8 mouse cellular contexts compared by ENCODE assay signal in genomic region chr3:117359686-117360521, GRCm38 (mm10). TPM values are rescaled to one million over a fixed set of nuclear protein-coding genes. Genes with fewer than 3 reads are reported as not detected.
A peak's percentile ranks its signal among the peaks of the same experiment; 100 is the strongest.
DNase-seq lines count a peak whose midpoint lies in the region; ATAC-seq lines count a peak whose summit lies in the region.

No protein-coding gene starts in this region.

- peaks cover 5% of the 10 kb centered on the region for H3K4me1 ChIP-seq in forebrain, embryonic 13.5 days
- H3K4me1 ChIP-seq in hindbrain, embryonic 12.5 days = peaks cover 3% of the 10 kb centered on the region; the same call in 1 of the 2 replicates

- peak; percentile 20 for DNase-seq in WW6 (ENCODE audit: low read depth, low spot score)
- peak; percentile 59 to 77 for DNase-seq in layer of hippocampus, postnatal 25 days (ENCODE audit: extremely low spot score in 1 of 2, low spot score in 1 of 2)
- peak; percentile 10 to 29 for DNase-seq in lung, postnatal 4 days
- peak; percentile 74 for DNase-seq in right cerebral cortex, postnatal 25 days

- H3K9ac ChIP-seq in forebrain, embryonic 13.5 days = peak overlapping the region; percentile 71
- peak overlapping the region; percentile 61 for H3K9ac ChIP-seq in hindbrain, embryonic 12.5 days

- WGBS in forebrain, embryonic 13.5 days = 2% methylated on average over 46 of the region's 46 CpGs
- 3% methylated on average over 46 of the region's 46 CpGs for WGBS in hindbrain, embryonic 12.5 days

- peak; percentile 85 for ATAC-seq in cerebellum, adult (ENCODE audit: insufficient number of reproducible peaks, low FRiP score, low TSS enrichment)
- peak; percentile 91 for ATAC-seq in forebrain, embryonic 13.5 days
- ATAC-seq in hindbrain, embryonic 12.5 days (ENCODE audit: low FRiP score) = peak; percentile 90
- ATAC-seq in CD4-positive, CD25-positive, alpha-beta regulatory T cell, adult 4 months = no peak

- H3K4me3 ChIP-seq in forebrain, embryonic 13.5 days = peak overlapping the region; percentile 55
- peak overlapping the region; percentile 53 for H3K4me3 ChIP-seq in hindbrain, embryonic 12.5 days

- no peaks in the 10 kb centered on the region for H3K9me3 ChIP-seq in forebrain, embryonic 13.5 days (replicated peaks)
- no peaks in the 10 kb centered on the region for H3K9me3 ChIP-seq in hindbrain, embryonic 12.5 days (replicated peaks)

- no peak overlapping the region; the same call in 1 of the 2 replicates for H3K27ac ChIP-seq in forebrain, embryonic 13.5 days
- H3K27ac ChIP-seq in hindbrain, embryonic 12.5 days = peak overlapping the region; percentile 5; the same call in 1 of the 2 replicates

- peak overlapping the region; percentile 85 for H3K4me2 ChIP-seq in forebrain, embryonic 13.5 days
- peak overlapping the region; percentile 89 for H3K4me2 ChIP-seq in hindbrain, embryonic 12.5 days (replicated peaks)

- 0 out of 2 replicates have a peak, but pooled peaks cover 6% of the 10 kb centered on the region for H3K27me3 ChIP-seq in forebrain, embryonic 13.5 days
- peaks cover 7% of the 10 kb centered on the region; the same call in 1 of the 2 replicates for H3K27me3 ChIP-seq in hindbrain, embryonic 12.5 days

- H3K36me3 ChIP-seq in forebrain, embryonic 13.5 days (ENCODE audit: poor library complexity, severe bottlenecking) = no peaks in the 10 kb centered on the region
- H3K36me3 ChIP-seq in hindbrain, embryonic 12.5 days = no peaks in the 10 kb centered on the region

RNA-seq across cellular contexts. Expression of gene Plppr4, which starts 0.8 kb away (rescaled TPM):
- 4.1 and 6.1 TPM in 2 replicates for polyA plus RNA-seq in forebrain, embryonic 13.5 days (2015; fragmentation: Nextera tagmentation; extraction: Ambion mirVana)
- polyA plus RNA-seq in hindbrain, embryonic 12.5 days (2016; fragmentation: Nextera tagmentation; extraction: Ambion mirVana) = 2.0 and 2.8 TPM in 2 replicates
- total RNA-seq in layer of hippocampus, postnatal 25 days (2021) = 100 to 1,000 TPM; 322 to 348 TPM
- not detected for polyA plus RNA-seq in CD4-positive, CD25-positive, alpha-beta regulatory T cell, adult 4 months (2017; shearing (Covaris generic))

Comparison
In these comparisons a context has a peak if more than half of its experiments do, and no peak if none do; other contexts are left out.
1. DNase-seq: peak in every context shown above with its lines; median percentile 74 in right cerebral cortex, postnatal 25 days; 68 in layer of hippocampus, postnatal 25 days; 20 in WW6; 20 in lung, postnatal 4 days.